Mouse (Mus musculus) E14TG2a.4 (cell line): Measurements from ENCODE around the gene Por.

Experiments
- CTCF ChIP-seq: conservative IDR thresholded peaks from 2 replicates; pipeline ENCODE4 v1.5.1; 2014; ENCODE audit warnings: low read length
- NANOG ChIP-seq: IDR thresholded peaks from 2 replicates; pipeline ENCODE4 v1.6.1; 2014; ENCODE audit warnings: borderline replicate concordance, low read length, mixed read lengths
- POU5F1 ChIP-seq: IDR thresholded peaks from 2 replicates; pipeline ENCODE4 v1.6.1; 2014; ENCODE audit warnings: low read length, borderline replicate concordance

DNA sequence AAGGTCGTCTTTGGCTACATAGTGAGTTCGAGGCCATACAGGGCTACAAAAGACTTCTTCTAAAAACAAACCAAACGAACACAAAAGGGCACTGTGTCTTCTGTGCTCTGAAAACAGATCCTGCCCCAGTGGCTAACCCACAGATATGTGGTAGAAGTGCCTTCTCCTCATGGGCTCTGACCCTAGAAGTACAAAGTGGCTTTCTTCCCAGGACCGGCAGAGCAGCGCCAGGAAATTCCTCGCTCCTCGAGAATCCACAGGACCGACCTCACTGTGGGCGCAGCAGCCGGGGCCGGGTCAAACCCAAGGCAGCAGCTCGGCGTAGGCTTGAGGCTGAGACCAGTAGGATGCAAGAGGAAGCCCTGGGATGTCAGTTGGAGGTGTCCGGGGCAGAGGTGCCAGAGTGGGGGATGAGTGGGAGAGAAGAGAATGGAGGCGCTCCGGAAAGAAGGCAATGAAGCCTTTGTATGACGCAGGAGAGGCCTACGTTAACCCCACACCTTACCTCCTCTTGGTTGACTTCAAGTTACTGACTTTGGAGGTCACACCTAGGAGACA lies 46.7 kb upstream of the Por start:
- TF ChIP-seq CTCF (no peak), POU5F1 (no peak), NANOG (no peak)
